Mouse (Mus musculus) ES-E14 (cell line): ENCODE data around the gene Grid2ip. TPM values are rescaled to one million over a fixed set of nuclear protein-coding genes. Genes with fewer than 3 reads are reported as not detected.

ENCODE experiments used
- DNase-seq: peaks from one replicate; pipeline ENCODE4 v3.0.0-alpha.2; 2013; ENCODE audit warnings: low read depth, low spot score
- H3K27ac ChIP-seq: 2 replicates; pipeline ENCODE4 v1.5.1; 2012; ENCODE audit warnings: low read depth, mild to moderate bottlenecking, low read length, moderate library complexity, mixed read lengths; ENCODE audit not compliant: poor library complexity, insufficient read depth, severe bottlenecking
- H3K36me3 ChIP-seq: 2 replicates; pipeline ENCODE4 v1.6.1; 2012; ENCODE audit warnings: mild to moderate bottlenecking, low read length, moderate library complexity, mixed read lengths; ENCODE audit not compliant: control insufficient read depth, poor library complexity, insufficient read depth, severe bottlenecking
- H3K4me1 ChIP-seq, 2 experiments: fragments of 150-350 bp in 1 of 2; sonication (generic) in 1 of 2; 2 replicates each; pipeline ENCODE4 v1.6.1; 2012; ENCODE audit warnings: low read length in 2 of 2, mild to moderate bottlenecking in 1 of 2, mixed read lengths in 1 of 2; ENCODE audit not compliant: control insufficient read depth in 2 of 2, insufficient read depth in 2 of 2, poor library complexity in 1 of 2
- H3K4me3 ChIP-seq, 2 experiments: fragments of 150-350 bp in 1 of 2; sonication (generic) in 1 of 2; 2 replicates each; pipeline ENCODE4 v1.5.1; 2012; ENCODE audit warnings: low read length in 2 of 2, low read depth in 1 of 2, mild to moderate bottlenecking in 1 of 2, mixed read lengths in 1 of 2; ENCODE audit not compliant: insufficient read depth in 1 of 2, poor library complexity in 1 of 2, severe bottlenecking in 1 of 2
- H3K9ac ChIP-seq: 2 replicates; pipeline ENCODE4 v1.6.1; 2012; ENCODE audit warnings: low read depth, mild to moderate bottlenecking, low read length, mixed read lengths; ENCODE audit not compliant: poor library complexity, insufficient read depth, severe bottlenecking
- H3K9me3 ChIP-seq: fragments of 150-350 bp; sonication (generic); 2 replicates; pipeline ENCODE4 v1.6.1; 2012; ENCODE audit warnings: low read depth, mild to moderate bottlenecking, low read length; ENCODE audit not compliant: control insufficient read depth, insufficient read depth
- CHD2 ChIP-seq: IDR thresholded peaks from 2 replicates; pipeline ENCODE4 v1.6.1; 2014; ENCODE audit warnings: mild to moderate bottlenecking, low read depth, low read length, inconsistent platforms
- HCFC1 ChIP-seq: IDR thresholded peaks from 2 replicates; pipeline ENCODE4 v1.6.1; 2012; ENCODE audit warnings: low read length, inconsistent platforms, borderline replicate concordance; ENCODE audit not compliant: insufficient read depth
- MAFK ChIP-seq: IDR thresholded peaks from 2 replicates; pipeline ENCODE4 v1.6.1; 2014; ENCODE audit warnings: mild to moderate bottlenecking, low read depth, low read length, inconsistent platforms; ENCODE audit not compliant: insufficient read depth
- ZC3H11A ChIP-seq: IDR thresholded peaks from 2 replicates; pipeline ENCODE4 v1.6.1; 2012; ENCODE audit warnings: low read depth, mild to moderate bottlenecking, inconsistent platforms, low read length, borderline replicate concordance
- ZNF384 ChIP-seq: IDR thresholded peaks from 2 replicates; pipeline ENCODE4 v1.6.1; 2012; ENCODE audit warnings: low read depth, low read length, inconsistent platforms
- in situ Hi-C, 2 experiments: fragments of 600-800 bp; cut with MboI; formaldehyde crosslinking; loops; one replicate each; pipeline ENCODE4 v1.15.1; 2025; ENCODE audit warnings: low sequenced_read_pairs in 2 of 2, inconsistent platforms in 1 of 2; ENCODE audit not compliant: unreplicated experiment in 2 of 2
- total RNA-seq: library from RNA; depleted of rRNA; stranded (reverse); fragments of 300-350 nt; gene quantifications from 2 replicates; pipeline ENCODE4 v1.2.3, GENCODE M21; 2012

Grid2ip gene
- total RNA-seq, 1 experiment: 0.58 TPM

DNA sequence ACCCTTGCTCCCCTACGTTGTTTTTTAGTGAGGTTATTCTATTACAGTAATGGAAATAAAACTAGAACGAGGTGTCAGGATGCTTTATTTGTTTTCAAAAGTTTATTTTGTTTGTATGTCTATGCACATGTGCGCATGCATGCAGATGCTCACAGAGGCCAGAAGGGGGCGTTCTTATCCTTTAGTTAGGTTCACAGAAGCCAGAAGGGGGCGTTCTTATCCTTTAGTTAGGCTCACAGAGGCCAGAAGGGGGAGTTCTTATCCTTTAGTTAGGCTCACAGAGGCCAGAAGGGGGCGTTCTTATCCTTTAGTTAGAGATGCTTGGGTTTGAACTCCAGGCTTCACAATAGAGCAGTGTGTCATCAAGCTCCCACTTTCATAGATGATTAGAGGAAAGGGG, 20.6 kb upstream of the Grid2ip start:
- in situ Hi-C loops: no loop called here
- Histone ChIP-seq H3K9ac (no peak overlapping the region), H3K4me1 (peaks cover 0 to 4% of the 10 kb centered on the region in 2 experiments; a peak in 1 of 4 replicates), H3K27ac (no peak overlapping the region; the same call in 1 of the 2 replicates), H3K4me3 (no peak overlapping the region), H3K36me3 (no peaks in the 10 kb centered on the region), H3K9me3 (no peaks in the 10 kb centered on the region)
- TF ChIP-seq MAFK (no peak), CHD2 (no peak), ZC3H11A (no peak), HCFC1 (no peak), ZNF384 (no peak)
- no peak for DNase-seq

DNA sequence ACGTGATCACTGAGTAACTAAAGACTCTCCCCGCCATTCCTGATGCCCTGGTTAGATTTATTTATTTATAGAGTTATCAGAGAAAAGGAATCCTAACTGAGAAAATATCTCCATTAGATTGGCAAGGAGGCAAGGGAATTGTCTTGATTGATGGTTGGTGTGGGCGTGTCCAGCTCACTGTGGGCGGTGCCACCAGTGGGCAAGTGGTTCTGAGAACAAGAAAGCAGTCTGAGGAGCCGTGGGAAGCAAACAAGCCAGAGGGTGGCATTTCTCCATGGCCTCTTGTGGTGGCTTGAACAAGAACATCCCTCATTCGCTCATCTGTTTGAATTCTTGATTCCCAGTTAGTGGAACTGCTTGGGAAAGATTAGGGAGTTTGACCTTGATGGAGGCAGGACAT, 17.5 kb upstream of the Grid2ip start:
- no peaks in the 10 kb centered on the region for H3K9me3 ChIP-seq
- H3K27ac ChIP-seq: no peak overlapping the region
- no peak for DNase-seq
- no peak overlapping the region for H3K4me3 ChIP-seq
- H3K4me1 ChIP-seq: 0 out of 4 replicates have a peak, but pooled peaks cover 0 to 4% of the 10 kb centered on the region in 2 experiments
- H3K36me3 ChIP-seq: no peaks in the 10 kb centered on the region
- in situ Hi-C loops: no loop called here
- H3K9ac ChIP-seq: no peak overlapping the region
- TF ChIP-seq ZNF384 (no peak), CHD2 (no peak), ZC3H11A (no peak), HCFC1 (no peak), MAFK (no peak)

DNA sequence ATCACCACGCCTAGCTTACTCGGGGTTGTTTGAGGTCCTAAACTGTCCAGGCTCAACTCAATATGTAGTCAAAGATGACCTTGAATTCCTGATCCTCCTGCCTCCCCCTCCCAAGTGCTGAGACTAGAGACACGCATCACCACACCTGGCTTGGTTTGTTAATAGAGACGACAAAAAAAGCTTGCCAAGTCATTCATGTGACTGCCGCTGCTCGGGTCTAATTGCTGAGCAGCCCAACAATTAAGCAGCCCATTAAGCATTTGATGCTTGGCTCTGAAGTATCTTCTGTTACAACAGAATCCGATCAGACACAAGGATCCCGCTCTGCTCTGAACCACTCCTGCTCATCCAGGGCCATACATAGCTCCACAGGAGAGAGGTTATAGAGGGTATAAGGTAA, 10.8 kb upstream of the Grid2ip start:
- TF ChIP-seq ZNF384 (no peak), CHD2 (no peak), MAFK (no peak), HCFC1 (no peak), ZC3H11A (no peak)
- in situ Hi-C loops: no loop called here
- Histone ChIP-seq H3K27ac (no peak overlapping the region), H3K9ac (no peak overlapping the region), H3K9me3 (no peaks in the 10 kb centered on the region), H3K36me3 (no peaks in the 10 kb centered on the region), H3K4me3 (no peak overlapping the region), H3K4me1 (peaks cover 0 to 2% of the 10 kb centered on the region in 2 experiments; a peak in 1 of 4 replicates)
- DNase-seq: no peak

DNA sequence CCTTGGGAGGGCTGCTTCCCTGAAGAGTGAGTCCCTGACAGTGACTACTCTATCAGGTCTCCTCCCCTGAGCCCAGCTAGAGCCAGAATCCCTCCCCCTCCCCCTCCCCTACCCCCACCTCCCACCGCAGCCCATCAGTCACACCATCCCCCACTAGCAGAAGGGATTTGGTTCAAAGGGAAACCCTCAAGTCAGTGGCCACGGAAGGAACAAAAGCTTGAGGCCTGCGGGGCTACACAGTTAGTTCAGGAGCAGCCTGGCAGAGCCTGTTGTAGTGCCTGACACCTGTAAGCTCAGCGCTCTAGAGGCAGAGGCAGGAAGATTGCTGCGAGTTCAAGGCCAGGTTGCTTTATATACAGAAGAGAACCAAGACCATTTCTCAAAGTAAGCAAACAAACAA, 1.1 kb upstream of the Grid2ip start:
- no peak overlapping the region for H3K27ac ChIP-seq
- peaks cover 2 to 6% of the 10 kb centered on the region in 2 experiments; a peak in 3 of 4 replicates for H3K4me1 ChIP-seq
- TF ChIP-seq CHD2: no peak
- TF ChIP-seq ZNF384: no peak
- no peak for TF ChIP-seq HCFC1
- no peak for TF ChIP-seq MAFK
- TF ChIP-seq ZC3H11A: no peak
- no peak overlapping the region for H3K4me3 ChIP-seq
- in situ Hi-C loops: no loop called here
- no peak for DNase-seq
- H3K9me3 ChIP-seq: no peaks in the 10 kb centered on the region
- no peak overlapping the region for H3K9ac ChIP-seq
- H3K36me3 ChIP-seq: no peaks in the 10 kb centered on the region

DNA sequence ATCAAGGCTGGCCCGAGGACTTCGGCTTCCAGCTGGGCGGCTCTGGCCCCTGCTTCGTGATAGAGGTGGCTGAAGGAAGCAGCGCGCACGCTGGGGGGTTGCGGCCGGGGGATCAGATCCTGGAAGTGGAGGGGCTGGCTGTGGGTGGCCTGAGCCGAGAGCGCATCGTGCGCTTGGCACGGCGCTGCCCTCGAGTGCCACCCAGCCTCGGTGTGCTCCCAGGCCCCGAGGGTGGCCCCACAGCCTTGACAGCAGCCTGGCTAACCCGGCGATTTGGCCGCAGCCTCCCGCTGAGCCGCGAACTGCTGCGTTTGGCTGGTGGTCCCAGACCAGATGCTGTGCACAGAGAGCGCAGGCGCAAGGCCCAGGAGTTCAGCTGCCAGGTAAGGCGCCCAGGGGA, 426 bp downstream of the Grid2ip start:
- Histone ChIP-seq H3K4me1 (peaks cover 2 to 6% of the 10 kb centered on the region in 2 experiments; a peak in 3 of 4 replicates), H3K27ac (no peak overlapping the region), H3K9me3 (no peaks in the 10 kb centered on the region), H3K9ac (peak overlapping the region; percentile 1; the same call in 1 of the 2 replicates), H3K36me3 (no peaks in the 10 kb centered on the region), H3K4me3 (peak overlapping the region; percentile 44 to 55; a peak in 2 of 4 replicates)
- in situ Hi-C loops: no loop called here
- TF ChIP-seq CHD2 (no peak), MAFK (no peak), ZNF384 (no peak), ZC3H11A (no peak), HCFC1 (no peak)
- DNase-seq: no peak
